Mouse (Mus musculus) ES-E14 (cell line): Measurements from ENCODE around the gene Prkd3.

Experiments
- ZC3H11A ChIP-seq: IDR thresholded peaks from 2 replicates; pipeline ENCODE4 v1.6.1; 2012; ENCODE audit warnings: low read depth, mild to moderate bottlenecking, inconsistent platforms, low read length, borderline replicate concordance
- ZNF384 ChIP-seq: IDR thresholded peaks from 2 replicates; pipeline ENCODE4 v1.6.1; 2012; ENCODE audit warnings: low read depth, low read length, inconsistent platforms

- TF ChIP-seq ZNF384, result no peak
- no peak for TF ChIP-seq ZC3H11A
These were observed 84.8 kb downstream of the Prkd3 start for GRCm38 (mm10) chr17:78935857-78936256.
